Mouse (Mus musculus) C2C12 (cell line): ENCODE results near the gene Itgb3.

Experiments
- CEBPB ChIP-seq: IDR thresholded peaks from one replicate; pipeline ENCODE4 v1.6.1; 2011; ENCODE audit warnings: low read depth, mild to moderate bottlenecking, control low read depth, moderate library complexity
- CTCF ChIP-seq: IDR thresholded peaks from one replicate; pipeline ENCODE4 v1.5.1; 2011; ENCODE audit not compliant: control insufficient read depth, insufficient read depth, insufficient read length
- MAX ChIP-seq: IDR thresholded peaks from one replicate; pipeline ENCODE4 v1.6.1; 2011; ENCODE audit warnings: mild to moderate bottlenecking, control low read depth

GRCm38 (mm10) chr11:104616182-104616581 is 8.4 kb downstream of the Itgb3 start:
- TF ChIP-seq CTCF, result no peak
- no peak for TF ChIP-seq CEBPB
- TF ChIP-seq MAX, result no peak
